Comparison of ENCODE assay signal across 25 mouse cellular contexts in genomic region chr13:104629621-104630020, GRCm38 (mm10).
"Had no signal": no experiment of that assay in that cellular context is flagged by ENCODE, and none has a peak within 500 bp of the region (broad histone marks: within the 10 kb centered on the region; RNA-seq: fewer than 3 reads in every experiment).

No protein-coding gene starts in this region.

- H3K27me3 ChIP-seq: heart, embryonic 12.5 days; hindbrain, embryonic 13.5 days; hindbrain, embryonic 15.5 days; intestine, embryonic 15.5 days; kidney, embryonic 15.5 days; limb, embryonic 12.5 days had no signal

- ATAC-seq: forebrain, postnatal 0 days; hindbrain, postnatal 0 days; intestine, embryonic 15.5 days had no signal

- H3K27ac ChIP-seq: gastrocnemius, adult 2 months; heart, adult 2 months; hindbrain, embryonic 13.5 days; hindbrain, embryonic 15.5 days; hindbrain, postnatal 0 days; intestine, embryonic 15.5 days; kidney, embryonic 15.5 days; kidney, postnatal 0 days; layer of hippocampus, adult 2 months; left cerebral cortex, adult 2 months; limb, embryonic 10.5 days; limb, embryonic 12.5 days had no signal

- H3K36me3 ChIP-seq: heart, embryonic 12.5 days; hindbrain, embryonic 15.5 days; intestine, embryonic 15.5 days had no signal

- H3K4me1 ChIP-seq: hindbrain, embryonic 15.5 days had no signal

- H3K9me3 ChIP-seq: heart, embryonic 12.5 days; hindbrain, embryonic 13.5 days; hindbrain, embryonic 15.5 days; intestine, embryonic 15.5 days; kidney, embryonic 15.5 days; limb, embryonic 10.5 days; limb, embryonic 12.5 days had no signal

- H3K4me2 ChIP-seq: heart, embryonic 12.5 days; hindbrain, embryonic 13.5 days; hindbrain, embryonic 15.5 days; intestine, embryonic 15.5 days; kidney, embryonic 15.5 days; limb, embryonic 12.5 days; liver, embryonic 11.5 days had no signal

- H3K4me3 ChIP-seq: gastrocnemius, adult 2 months; heart, adult 2 months; heart, embryonic 12.5 days; hindbrain, embryonic 13.5 days; hindbrain, embryonic 15.5 days; intestine, embryonic 15.5 days; kidney, embryonic 15.5 days; layer of hippocampus, adult 2 months; left cerebral cortex, adult 2 months; limb, embryonic 10.5 days; limb, embryonic 12.5 days had no signal

- H3K9ac ChIP-seq: forebrain, postnatal 0 days; heart, embryonic 12.5 days; hindbrain, embryonic 13.5 days; hindbrain, embryonic 15.5 days; intestine, embryonic 15.5 days; kidney, embryonic 15.5 days; limb, embryonic 12.5 days had no signal

- DNase-seq: forebrain, postnatal 0 days; gastrocnemius, adult 2 months; gastrocnemius, postnatal 10 days; gastrocnemius, postnatal 25 days; heart, adult 11 months; heart, adult 2 months; heart, postnatal 10 days; kidney, adult 11 months; kidney, adult 2 months; kidney, adult 9 months; kidney, postnatal 14 days; kidney, postnatal 36 days; liver had no signal
